Mouse (Mus musculus): ENCODE measurements around the gene Srp9. TPM values are rescaled to one million over a fixed set of nuclear protein-coding genes. Genes with fewer than 3 reads are reported as not detected.
A peak's percentile ranks its signal among the peaks of the same experiment; 100 is the strongest.
"Not testable (repeated sequence)": the region's sequence is repeated elsewhere in the genome, so short reads cannot be mapped to it uniquely, and the experiment has no call there.

Srp9 gene
- polyA plus RNA-seq, 1 experiment from 2014 or later: 215 TPM

GRCm38 (mm10) chr1:182148864-182149514 lies 24.5 kb downstream of the Srp9 start:
- H3K36me3 ChIP-seq (ENCODE audit: control insufficient read depth, insufficient read depth, low read length): no peaks in the 10 kb centered on the region
- no peak overlapping the region for H3K4me3 ChIP-seq (ENCODE audit: low read depth, low read length)
- no peaks in the 10 kb centered on the region for H3K4me1 ChIP-seq (replicated peaks; ENCODE audit: control insufficient read depth, insufficient read depth)
- no peaks in the 10 kb centered on the region for H3K27me3 ChIP-seq (ENCODE audit: control insufficient read depth, insufficient read depth, low read length)
- no peak overlapping the region for H3K9ac ChIP-seq (ENCODE audit: low read length)
- DNase-seq (ENCODE audit: low spot score) (peak; percentile 10), ATAC-seq (ENCODE audit: low FRiP score, low TSS enrichment) (no peak)
- WGBS: 52% methylated on average over 7 of the region's 7 CpGs
- H3K9me3 ChIP-seq (ENCODE audit: control insufficient read depth, low read length): no peaks in the 10 kb centered on the region
- H3K27ac ChIP-seq (replicated peaks): no peak overlapping the region
- no peak overlapping the region for H3K4me2 ChIP-seq (replicated peaks; ENCODE audit: low read depth)
- no peak for TF ChIP-seq EP300 (optimal IDR thresholded peaks at IDR 0.05)
- TF ChIP-seq CTCF (IDR thresholded peaks at IDR 0.05; ENCODE audit: low read depth): no peak

- ATAC-seq (ENCODE audit: low FRiP score, low TSS enrichment) (no peak), DNase-seq (ENCODE audit: low spot score) (peak; percentile 30)
- Histone ChIP-seq H3K4me3 (ENCODE audit: low read depth, low read length) (no peak overlapping the region), H3K9ac (ENCODE audit: low read length) (no peak overlapping the region), H3K27ac (replicated peaks) (no peak overlapping the region), H3K4me1 (replicated peaks; ENCODE audit: control insufficient read depth, insufficient read depth) (no peaks in the 10 kb centered on the region), H3K27me3 (ENCODE audit: control insufficient read depth, insufficient read depth, low read length) (no peaks in the 10 kb centered on the region), H3K36me3 (ENCODE audit: control insufficient read depth, insufficient read depth, low read length) (no peaks in the 10 kb centered on the region), H3K4me2 (replicated peaks; ENCODE audit: low read depth) (no peak overlapping the region), H3K9me3 (ENCODE audit: control insufficient read depth, low read length) (no peaks in the 10 kb centered on the region)
- TF ChIP-seq EP300 (optimal IDR thresholded peaks at IDR 0.05): no peak
- peak; percentile 74 for TF ChIP-seq CTCF (IDR thresholded peaks at IDR 0.05; ENCODE audit: low read depth)
- 91% methylated on average over 2 of the region's 2 CpGs for WGBS
These were observed 25.4 kb downstream of the Srp9 start for GRCm38 (mm10) chr1:182149966-182150365.

- no peaks in the 10 kb centered on the region for H3K9me3 ChIP-seq (ENCODE audit: control insufficient read depth, low read length)
- H3K4me1 ChIP-seq (replicated peaks; ENCODE audit: control insufficient read depth, insufficient read depth): no peaks in the 10 kb centered on the region
- no peak overlapping the region for H3K4me3 ChIP-seq (ENCODE audit: low read depth, low read length)
- no peak overlapping the region for H3K4me2 ChIP-seq (replicated peaks; ENCODE audit: low read depth)
- no peak for TF ChIP-seq CTCF (IDR thresholded peaks at IDR 0.05; ENCODE audit: low read depth)
- no peak for TF ChIP-seq EP300 (optimal IDR thresholded peaks at IDR 0.05)
- H3K9ac ChIP-seq (ENCODE audit: low read length): no peak overlapping the region
- no peak for ATAC-seq (ENCODE audit: low FRiP score, low TSS enrichment)
- H3K27ac ChIP-seq (replicated peaks): no peak overlapping the region
- H3K27me3 ChIP-seq (ENCODE audit: control insufficient read depth, insufficient read depth, low read length): no peaks in the 10 kb centered on the region
- H3K36me3 ChIP-seq (ENCODE audit: control insufficient read depth, insufficient read depth, low read length): no peaks in the 10 kb centered on the region
- WGBS: 65% methylated on average over 4 of the region's 4 CpGs
- DNase-seq (ENCODE audit: low spot score): no peak
These were observed 33.2 kb downstream of the Srp9 start for GRCm38 (mm10) chr1:182157734-182158133.

- ATAC-seq (ENCODE audit: low FRiP score, low TSS enrichment): no peak
- 82% methylated on average over 3 of the region's 3 CpGs for WGBS
- Histone ChIP-seq H3K4me2 (replicated peaks; ENCODE audit: low read depth) (no peak overlapping the region), H3K4me1 (replicated peaks; ENCODE audit: control insufficient read depth, insufficient read depth) (no peaks in the 10 kb centered on the region), H3K9ac (ENCODE audit: low read length) (no peak overlapping the region), H3K27ac (replicated peaks) (no peak overlapping the region), H3K9me3 (ENCODE audit: control insufficient read depth, low read length) (no peaks in the 10 kb centered on the region), H3K36me3 (ENCODE audit: control insufficient read depth, insufficient read depth, low read length) (no peaks in the 10 kb centered on the region), H3K27me3 (ENCODE audit: control insufficient read depth, insufficient read depth, low read length) (no peaks in the 10 kb centered on the region), H3K4me3 (ENCODE audit: low read depth, low read length) (no peak overlapping the region)
- no peak for DNase-seq (ENCODE audit: low spot score)
- TF ChIP-seq CTCF (IDR thresholded peaks at IDR 0.05; ENCODE audit: low read depth) (no peak), EP300 (optimal IDR thresholded peaks at IDR 0.05) (no peak)
These were observed 35.0 kb downstream of the Srp9 start for GRCm38 (mm10) chr1:182159575-182159974.

- 47% methylated on average over 5 of the region's 5 CpGs for WGBS
- Histone ChIP-seq H3K27me3 (ENCODE audit: control insufficient read depth, insufficient read depth, low read length) (no peaks in the 10 kb centered on the region), H3K4me3 (ENCODE audit: low read depth, low read length) (no peak overlapping the region), H3K4me1 (replicated peaks; ENCODE audit: control insufficient read depth, insufficient read depth) (no peaks in the 10 kb centered on the region), H3K4me2 (replicated peaks; ENCODE audit: low read depth) (no peak overlapping the region), H3K9me3 (ENCODE audit: control insufficient read depth, low read length) (no peaks in the 10 kb centered on the region), H3K9ac (ENCODE audit: low read length) (no peak overlapping the region), H3K36me3 (ENCODE audit: control insufficient read depth, insufficient read depth, low read length) (no peaks in the 10 kb centered on the region), H3K27ac (replicated peaks) (no peak overlapping the region)
- no peak for DNase-seq (ENCODE audit: low spot score)
- no peak for ATAC-seq (ENCODE audit: low FRiP score, low TSS enrichment)
- TF ChIP-seq EP300 (optimal IDR thresholded peaks at IDR 0.05): no peak
- TF ChIP-seq CTCF (IDR thresholded peaks at IDR 0.05; ENCODE audit: low read depth): no peak
These were observed 38.4 kb downstream of the Srp9 start for GRCm38 (mm10) chr1:182162951-182163350.

GRCm38 (mm10) chr1:182164386-182164785 lies 39.8 kb downstream of the Srp9 start, which contains the start of gene Vmn1r1:
Gene Vmn1r1, minus strand, starts transcription at chr1:182164486.
- Histone ChIP-seq H3K36me3 (ENCODE audit: control insufficient read depth, insufficient read depth, low read length) (no peaks in the 10 kb centered on the region), H3K27me3 (ENCODE audit: control insufficient read depth, insufficient read depth, low read length) (no peaks in the 10 kb centered on the region), H3K9me3 (ENCODE audit: control insufficient read depth, low read length) (no peaks in the 10 kb centered on the region), H3K4me1 (replicated peaks; ENCODE audit: control insufficient read depth, insufficient read depth) (no peaks in the 10 kb centered on the region), H3K4me2 (replicated peaks; ENCODE audit: low read depth) (no peak within 1 kb of the TSS), H3K27ac (replicated peaks) (no peak within 1 kb of the TSS), H3K9ac (ENCODE audit: low read length) (no peak within 1 kb of the TSS), H3K4me3 (ENCODE audit: low read depth, low read length) (no peak within 1 kb of the TSS)
- TF ChIP-seq EP300 (optimal IDR thresholded peaks at IDR 0.05) (no peak), CTCF (IDR thresholded peaks at IDR 0.05; ENCODE audit: low read depth) (no peak)
- DNase-seq (ENCODE audit: low spot score): no peak
- no peak for ATAC-seq (ENCODE audit: low FRiP score, low TSS enrichment)
- 70% methylated on average over 7 of the region's 7 CpGs for WGBS

- 86% methylated on average over 6 of the region's 6 CpGs for WGBS
- H3K36me3 ChIP-seq (ENCODE audit: control insufficient read depth, insufficient read depth, low read length); H3K4me2 ChIP-seq (replicated peaks; ENCODE audit: low read depth): not testable (repeated sequence)
These were observed 45.7 kb downstream of the Srp9 start for GRCm38 (mm10) chr1:182170206-182170605.

GRCm38 (mm10) chr1:182176985-182177384 lies 52.4 kb downstream of the Srp9 start:
- not testable (repeated sequence) for ATAC-seq (ENCODE audit: low FRiP score, low TSS enrichment); DNase-seq (ENCODE audit: low spot score); H3K4me1 ChIP-seq (replicated peaks; ENCODE audit: control insufficient read depth, insufficient read depth); H3K36me3 ChIP-seq (ENCODE audit: control insufficient read depth, insufficient read depth, low read length); H3K9me3 ChIP-seq (ENCODE audit: control insufficient read depth, low read length); H3K4me3 ChIP-seq (ENCODE audit: low read depth, low read length); H3K27ac ChIP-seq (replicated peaks); H3K9ac ChIP-seq (ENCODE audit: low read length); H3K4me2 ChIP-seq (replicated peaks; ENCODE audit: low read depth); H3K27me3 ChIP-seq (ENCODE audit: control insufficient read depth, insufficient read depth, low read length)
- 94% methylated on average over 19 of the region's 19 CpGs for WGBS

More at GRCm38 (mm10) chr1:182170206-182170605, 45.7 kb downstream of the Srp9 start:
- not testable (repeated sequence) for H3K27ac ChIP-seq (replicated peaks); ATAC-seq (ENCODE audit: low FRiP score, low TSS enrichment); H3K9ac ChIP-seq (ENCODE audit: low read length); H3K4me3 ChIP-seq (ENCODE audit: low read depth, low read length); H3K4me1 ChIP-seq (replicated peaks; ENCODE audit: control insufficient read depth, insufficient read depth); H3K27me3 ChIP-seq (ENCODE audit: control insufficient read depth, insufficient read depth, low read length); DNase-seq (ENCODE audit: low spot score); H3K9me3 ChIP-seq (ENCODE audit: control insufficient read depth, low read length)
